Mouse (Mus musculus) activated CD4-positive, CD25-positive, alpha-beta regulatory T cell (primary cell): Measurements from ENCODE around the gene Cphx2. TPM values are rescaled to one million over a fixed set of nuclear protein-coding genes. Genes with fewer than 3 reads are reported as not detected.

Source experiments
- polyA plus RNA-seq, 2 experiments: library from polyadenylated mRNA; unstranded; fragments of 100-300 nt; shearing (Covaris generic); gene quantifications; one replicate each; pipeline ENCODE4 v1.2.1; 2017

Cphx2 gene
- not detected for polyA plus RNA-seq

DNA sequence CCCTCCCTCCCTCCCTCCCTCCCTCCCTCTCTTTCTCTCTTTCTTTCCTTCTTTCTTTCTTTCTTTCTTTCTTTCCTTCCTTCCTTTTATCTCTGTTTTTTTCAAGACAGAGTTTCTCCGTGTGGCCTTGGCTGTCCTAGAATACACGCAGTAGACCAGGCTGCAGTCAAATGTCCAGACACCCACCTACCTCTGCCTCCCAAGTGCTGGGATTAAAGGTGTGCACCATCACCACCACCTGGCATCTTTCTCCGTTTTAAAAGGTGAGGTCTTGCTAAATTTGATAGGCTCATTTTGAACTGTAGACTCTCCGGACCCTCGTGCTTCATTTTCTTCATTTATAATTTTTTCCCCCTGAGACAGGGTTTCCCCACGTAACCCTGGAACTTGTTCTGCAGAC, at the start of gene Cphx2:
Gene Cphx2 (plus strand): TSS at position 301 of the 400 bp plus-strand sequence.

DNA sequence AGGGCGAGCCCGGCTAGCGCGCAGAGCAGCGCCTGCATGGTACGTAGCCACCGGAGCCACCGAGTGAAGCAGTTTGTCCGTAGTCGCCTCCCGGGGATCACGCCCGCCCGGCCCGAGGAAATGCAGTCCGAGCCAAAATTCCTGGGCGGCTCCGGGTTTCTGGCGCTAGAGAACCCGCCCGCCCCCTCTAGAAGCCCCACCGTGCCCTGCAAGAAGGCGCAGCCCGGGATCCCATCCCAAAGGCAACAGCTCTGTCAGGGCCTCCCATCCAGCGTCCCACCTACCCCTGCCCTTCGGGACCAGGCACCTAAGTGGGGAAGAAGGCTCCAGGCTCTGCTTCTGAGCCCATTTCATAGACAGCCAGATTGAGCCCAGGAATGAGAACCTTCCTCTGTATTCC, 38.7 kb upstream of the Cphx2 start, which contains the start of gene Gm9780:
Gene Gm9780 (minus strand): TSS at position 101 of the 400 bp plus-strand sequence.

DNA sequence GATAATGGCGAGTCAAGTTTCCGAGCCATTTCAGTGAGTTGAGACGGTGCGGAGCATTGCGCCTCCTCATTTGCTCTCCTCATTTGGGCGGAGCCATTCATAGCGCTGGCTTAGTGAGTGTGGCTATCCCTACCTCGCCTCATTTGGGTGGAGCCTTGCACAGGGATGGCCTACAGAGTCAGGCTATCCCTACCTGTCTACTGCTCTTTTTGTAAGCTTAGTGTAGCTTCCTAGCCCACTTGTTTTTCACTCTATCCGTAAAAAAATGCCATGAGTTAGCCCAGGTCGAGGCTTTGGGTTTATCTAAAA, 14.0 kb upstream of the Cphx2 start, which contains the start of gene Tmem254c:
Gene Tmem254c (minus strand): TSS at position 31 of the 309 bp plus-strand sequence.

GRCm38 (mm10) chr14:26081997-26082396, 681 bp downstream of the Cphx2 start, which contains the start of gene Cphx3:
Cphx3 (plus strand) TSS chr14:26082297.

GRCm38 (mm10) chr14:26118150-26118549, 36.8 kb downstream of the Cphx2 start, which contains the start of gene Duxbl2:
Duxbl2 (plus strand) TSS chr14:26118349.

Other genes starting within 250 kb of the Cphx2 start
- 10 to 100 TPM; 52.7 to 74.8 TPM for gene Anxa11, start 239.4 kb upstream of the Cphx2 start, polyA plus RNA-seq
- gene Plac9a, start 178.4 kb upstream of the Cphx2 start, polyA plus RNA-seq, result not detected
- gene Tmem254a, start 153.8 kb upstream of the Cphx2 start, polyA plus RNA-seq, result 1 to 10 TPM; 3.4 to 9.3 TPM
- under 1 TPM in 1 of 2 experiments, not detected in 1; 0.32 TPM for gene Cphx1, start 143.2 kb upstream of the Cphx2 start, polyA plus RNA-seq
- under 1 TPM in 1 of 2 experiments, not detected in 1; 0.22 TPM for gene Duxbl1, start 102.9 kb upstream of the Cphx2 start, polyA plus RNA-seq
- not detected for gene Gm9780, start 38.8 kb upstream of the Cphx2 start, polyA plus RNA-seq
- 100 to 1,000 TPM in 1 of 2 experiments, 10 to 100 TPM in 1; 75.8 to 118 TPM for gene Tmem254c, start 14.2 kb upstream of the Cphx2 start, polyA plus RNA-seq
- gene Cphx3, start 781 bp downstream of the Cphx2 start, polyA plus RNA-seq, result not detected
- gene Duxbl2, start 36.8 kb downstream of the Cphx2 start, polyA plus RNA-seq, result not detected
- gene Plac9b, start 101.0 kb downstream of the Cphx2 start, polyA plus RNA-seq, result not detected
- 10 to 100 TPM; 15.6 to 43.7 TPM for gene Tmem254b, start 125.5 kb downstream of the Cphx2 start, polyA plus RNA-seq
- not detected for gene Duxbl3, start 176.4 kb downstream of the Cphx2 start, polyA plus RNA-seq